Mouse (Mus musculus): ENCODE measurements around the gene Sbno1. TPM values are rescaled to one million over a fixed set of nuclear protein-coding genes. Genes with fewer than 3 reads are reported as not detected.

Gene Sbno1
- total and polyA plus RNA-seq, 3 experiments: 32.4 to 500 (median 38.8) TPM

DNA sequence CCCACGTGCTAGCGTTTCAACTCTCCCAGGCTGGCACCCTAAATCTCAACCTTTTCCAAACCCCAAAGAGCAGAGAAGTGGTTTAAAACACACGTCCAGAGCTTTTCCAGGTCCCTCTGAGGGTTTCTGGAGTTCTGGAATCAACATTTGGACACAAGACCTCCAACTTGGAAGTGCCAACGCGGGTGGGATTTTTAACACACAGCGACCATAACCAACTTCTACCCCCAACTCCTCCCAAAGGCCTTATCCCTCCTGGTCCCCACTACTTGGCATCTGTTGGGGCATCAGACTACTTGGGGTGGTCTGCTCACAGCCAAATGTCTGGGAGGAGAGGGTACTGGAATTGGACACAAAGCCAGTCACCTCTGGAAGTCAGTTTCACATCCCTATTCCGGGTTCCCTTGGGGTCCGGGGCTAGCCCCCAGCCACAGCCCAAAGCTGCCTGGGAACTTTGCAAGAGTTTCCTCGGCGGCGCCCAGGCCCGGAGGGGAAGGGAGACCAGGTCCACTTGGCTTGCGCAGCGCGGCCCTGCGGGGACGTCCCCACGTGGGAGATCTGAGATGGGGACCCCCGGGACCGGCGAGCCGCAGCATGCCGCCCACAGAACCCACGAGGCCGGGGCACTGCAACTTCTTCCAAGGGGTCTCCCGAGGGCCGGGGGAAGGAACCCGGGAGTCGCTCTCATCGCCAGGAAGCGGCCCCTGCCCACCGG is 72.6 kb downstream of the Sbno1 start:
- Histone ChIP-seq H3K79me2 (ENCODE audit: control insufficient read depth, insufficient read depth, low read length, poor library complexity) (peaks cover 45% of the 10 kb centered on the region), H3K9ac (ENCODE audit: control insufficient read depth, low read depth, low read length, poor library complexity, severe bottlenecking) (peak overlapping the region; percentile 99), H3K4me1 (ENCODE audit: control insufficient read depth in 1 of 2, insufficient read depth in 2 of 2, low read length in 2 of 2) (peaks cover 2 to 11% of the 10 kb centered on the region in 2 experiments), H3K27ac (ENCODE audit: control insufficient read depth, low read depth, low read length) (peak overlapping the region; percentile 71), H3K36me3 (ENCODE audit: control insufficient read depth in 1 of 2, insufficient read depth in 2 of 2, low read length in 2 of 2) (peaks cover 3 to 10% of the 10 kb centered on the region in 2 experiments), H3K4me3 (ENCODE audit: control insufficient read depth in 1 of 2, insufficient read depth in 1 of 2, low read depth in 2 of 2, low read length in 2 of 2) (peak overlapping the region; percentile 89 to 96), H3K9me3 (replicated peaks; ENCODE audit: insufficient read depth, low read length) (no peaks in the 10 kb centered on the region), H3K27me3 (ENCODE audit: control insufficient read depth in 1 of 2, insufficient read depth in 2 of 2, low read length in 2 of 2) (no peaks in the 10 kb centered on the region)
- DNase-seq (ENCODE audit: low read depth, low spot score): peak; percentile 49
- TF ChIP-seq CHD2 (IDR thresholded peaks at IDR 0.05; ENCODE audit: low read length) (no peak), ZMIZ1 (IDR thresholded peaks at IDR 0.05; ENCODE audit: low read depth, low read length) (no peak), KAT2A (conservative IDR thresholded peaks at IDR 0.05; ENCODE audit: low read depth, low read length) (no peak), EP300 (IDR thresholded peaks at IDR 0.05; ENCODE audit: low read depth in 1 of 2, low read length in 2 of 2) (no peak), SMC3 (IDR thresholded peaks at IDR 0.05; ENCODE audit: low read depth, low read length) (no peak), CHD1 (IDR thresholded peaks at IDR 0.05; ENCODE audit: low read depth, low read length) (no peak), HCFC1 (IDR thresholded peaks at IDR 0.05; ENCODE audit: low read depth, low read length) (no peak), RAD21 (IDR thresholded peaks at IDR 0.05; ENCODE audit: low read depth, low read length) (no peak), ZKSCAN1 (IDR thresholded peaks at IDR 0.05; ENCODE audit: low read depth, low read length) (no peak), GABPA (IDR thresholded peaks at IDR 0.05; ENCODE audit: low read depth, low read length) (no peak), MAX (IDR thresholded peaks at IDR 0.05; ENCODE audit: low read length) (peak; percentile 21), SIN3A (IDR thresholded peaks at IDR 0.05; ENCODE audit: low read length) (0 out of 2 replicates have a peak, but pooled peaks have one; percentile 9)

DNA sequence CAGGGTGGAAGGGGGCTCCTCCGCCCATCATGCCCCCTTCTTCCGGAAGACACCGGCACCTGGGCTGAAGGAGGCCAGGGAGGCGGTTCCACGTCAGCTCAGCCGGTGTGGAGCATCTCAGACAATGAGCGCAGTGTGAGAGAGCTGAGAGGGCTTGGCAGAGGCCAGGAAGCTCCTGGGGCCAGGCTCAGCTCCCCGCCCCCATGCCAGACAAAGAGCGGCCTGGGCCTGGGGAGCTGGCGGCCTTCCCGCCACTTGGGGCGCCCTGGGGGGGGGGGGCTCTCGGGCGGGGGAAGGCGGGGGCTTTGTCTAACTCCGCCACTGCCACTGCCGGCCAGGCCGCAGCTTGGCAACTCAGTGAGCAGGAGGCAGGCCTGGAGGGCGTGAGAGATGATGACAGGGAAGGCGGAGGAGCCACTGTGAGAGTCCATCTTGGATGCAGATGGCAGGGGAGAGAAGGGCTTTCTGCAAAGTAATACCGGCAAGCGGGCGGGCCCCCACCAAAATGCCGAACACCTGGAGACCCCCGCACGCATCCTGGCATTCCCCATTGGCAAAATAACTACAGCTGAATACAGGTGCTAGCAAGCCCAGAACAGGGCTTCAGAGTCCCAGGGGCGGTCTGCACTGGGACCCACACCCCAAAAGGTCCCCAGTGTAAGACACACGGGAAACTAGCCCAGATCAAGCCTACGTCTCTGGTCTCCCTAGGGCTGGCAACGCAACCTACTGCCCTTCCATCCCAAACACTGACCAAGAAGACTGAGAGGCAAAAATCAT is 73.5 kb downstream of the Sbno1 start:
- H3K4me1 ChIP-seq (ENCODE audit: control insufficient read depth in 1 of 2, insufficient read depth in 2 of 2, low read length in 2 of 2): peaks cover 2 to 11% of the 10 kb centered on the region in 2 experiments
- peak overlapping the region; percentile 71 for H3K27ac ChIP-seq (ENCODE audit: control insufficient read depth, low read depth, low read length)
- H3K79me2 ChIP-seq (ENCODE audit: control insufficient read depth, insufficient read depth, low read length, poor library complexity): peaks cover 45% of the 10 kb centered on the region
- no peaks in the 10 kb centered on the region for H3K27me3 ChIP-seq (ENCODE audit: control insufficient read depth in 1 of 2, insufficient read depth in 2 of 2, low read length in 2 of 2)
- H3K9me3 ChIP-seq (replicated peaks; ENCODE audit: insufficient read depth, low read length): no peaks in the 10 kb centered on the region
- peaks cover 7 to 10% of the 10 kb centered on the region in 2 experiments for H3K36me3 ChIP-seq (ENCODE audit: control insufficient read depth in 1 of 2, insufficient read depth in 2 of 2, low read length in 2 of 2)
- peak overlapping the region; percentile 89 to 96 for H3K4me3 ChIP-seq (ENCODE audit: control insufficient read depth in 1 of 2, insufficient read depth in 1 of 2, low read depth in 2 of 2, low read length in 2 of 2)
- DNase-seq (ENCODE audit: low read depth, low spot score): peak; percentile 64
- peak overlapping the region; percentile 99 for H3K9ac ChIP-seq (ENCODE audit: control insufficient read depth, low read depth, low read length, poor library complexity, severe bottlenecking)
- no peak for TF ChIP-seq UBTF (IDR thresholded peaks at IDR 0.05; ENCODE audit: borderline replicate concordance, insufficient read depth, low read depth, low read length)
- TF ChIP-seq ZMIZ1 (IDR thresholded peaks at IDR 0.05; ENCODE audit: low read depth, low read length): 0 out of 2 replicates have a peak, but pooled peaks have one; percentile 37
- TF ChIP-seq CTCF (IDR thresholded peaks at IDR 0.05 in 2 of 3, conservative IDR thresholded peaks at IDR 0.05 in 1 of 3; ENCODE audit: control insufficient read depth in 1 of 3, insufficient read depth in 1 of 3, low read depth in 2 of 3, low read length in 3 of 3, poor library complexity in 1 of 3, severe bottlenecking in 1 of 3): peak in 2 of 3 experiments; percentile 2 to 28; a peak in 3 of 6 replicates
- peak in 1 of 2 experiments; percentile 25; a peak in 1 of 4 replicates for TF ChIP-seq POLR2A (IDR thresholded peaks at IDR 0.05; ENCODE audit: control insufficient read depth in 1 of 2, insufficient read depth in 1 of 2, low read depth in 1 of 2, low read length in 2 of 2, poor library complexity in 1 of 2)

Data from MEL (cell line).